Mouse (Mus musculus) embryonic facial prominence, embryonic 15.5 days (tissue): ENCODE data around the gene Kcnq2. TPM values are rescaled to one million over a fixed set of nuclear protein-coding genes. Genes with fewer than 3 reads are reported as not detected.

Experiments
- ATAC-seq: fragments of 200-750 bp; cut with Nextera tagmentation; 2 replicates; pipeline ENCODE4 v1.8.0; 2017; ENCODE audit warnings: low read depth, moderate TSS enrichment; ENCODE audit not compliant: insufficient number of reproducible peaks, low FRiP score, low TSS enrichment
- H3K27ac ChIP-seq: fragments of 300-500 bp; sonication (generic); replicated peaks from 2 replicates; pipeline ENCODE4 v1.5.1; 2015; ENCODE audit warnings: mild to moderate bottlenecking, inconsistent platforms
- H3K27me3 ChIP-seq: fragments of 300-500 bp; sonication (generic); 2 replicates; pipeline ENCODE4 v1.6.1; 2015; ENCODE audit warnings: inconsistent platforms
- H3K36me3 ChIP-seq: fragments of 300-500 bp; sonication (generic); 2 replicates; pipeline ENCODE4 v1.6.1; 2015; ENCODE audit warnings: mild to moderate bottlenecking, inconsistent platforms
- H3K4me1 ChIP-seq: fragments of 300-500 bp; sonication (generic); 2 replicates; pipeline ENCODE4 v1.6.1; 2015; ENCODE audit warnings: inconsistent platforms
- H3K4me2 ChIP-seq: fragments of 300-500 bp; sonication (generic); replicated peaks from 2 replicates; pipeline ENCODE4 v1.6.1; 2015; ENCODE audit warnings: mild to moderate bottlenecking, inconsistent platforms
- H3K4me3 ChIP-seq: fragments of 300-500 bp; sonication (generic); replicated peaks from 2 replicates; pipeline ENCODE4 v1.5.1; 2015; ENCODE audit warnings: mild to moderate bottlenecking, inconsistent platforms
- H3K9ac ChIP-seq: fragments of 300-500 bp; sonication (generic); 2 replicates; pipeline ENCODE4 v1.6.1; 2015; ENCODE audit warnings: inconsistent platforms
- H3K9me3 ChIP-seq: fragments of 300-500 bp; sonication (generic); replicated peaks from 2 replicates; pipeline ENCODE4 v1.6.1; 2016; ENCODE audit warnings: inconsistent platforms
- WGBS: fragments of 180-500 bp; shearing (Covaris S2); methylation state at CpG from one replicate; pipeline ENCODE4 v1.1.7; 2015; 5-methylcytosine and 5-hydroxymethylcytosine counted together
- polyA plus RNA-seq: library from polyadenylated mRNA; unstranded; fragments of >200 nt; fragmentation: Nextera tagmentation; extraction: Ambion mirVana; gene quantifications from 2 replicates; pipeline ENCODE4 v1.2.1, GENCODE M21; 2015

The Kcnq2 gene
- polyA plus RNA-seq, 1 experiment from 2014 or later: 0.39 TPM

- no peak overlapping the region for H3K4me3 ChIP-seq
- H3K4me1 ChIP-seq: no peaks in the 10 kb centered on the region
- no peaks in the 10 kb centered on the region for H3K36me3 ChIP-seq
- H3K9ac ChIP-seq: no peak overlapping the region
- H3K27me3 ChIP-seq: peaks cover 28% of the 10 kb centered on the region
- whole genome bisulfite sequencing: 78% methylated on average over 4 of the region's 4 CpGs
- H3K4me2 ChIP-seq: no peak overlapping the region
- no peaks in the 10 kb centered on the region for H3K9me3 ChIP-seq
- H3K27ac ChIP-seq: no peak overlapping the region
- no peak for ATAC-seq
Measured at GRCm38 (mm10) chr2:181128963-181129362, 6.1 kb downstream of the Kcnq2 start.

- H3K9me3 ChIP-seq: no peaks in the 10 kb centered on the region
- 39% methylated on average over 3 of the region's 3 CpGs for WGBS
- peaks cover 16% of the 10 kb centered on the region for H3K27me3 ChIP-seq
- H3K9ac ChIP-seq: no peak overlapping the region
- H3K27ac ChIP-seq: no peak overlapping the region
- H3K4me2 ChIP-seq: no peak overlapping the region
- ATAC-seq: no peak
- H3K4me3 ChIP-seq: no peak overlapping the region
- no peaks in the 10 kb centered on the region for H3K4me1 ChIP-seq
- no peaks in the 10 kb centered on the region for H3K36me3 ChIP-seq
Measured at GRCm38 (mm10) chr2:181127786-181128185, 7.3 kb downstream of the Kcnq2 start.

- Histone ChIP-seq H3K9me3 (no peaks in the 10 kb centered on the region), H3K27ac (no peak overlapping the region), H3K4me1 (no peaks in the 10 kb centered on the region), H3K9ac (no peak overlapping the region), H3K27me3 (peaks cover 5% of the 10 kb centered on the region; the same call in 1 of the 2 replicates), H3K4me3 (no peak overlapping the region), H3K36me3 (no peaks in the 10 kb centered on the region), H3K4me2 (no peak overlapping the region)
- ATAC-seq: no peak
- WGBS: 44% methylated on average over 7 of the region's 7 CpGs
Measured at GRCm38 (mm10) chr2:181125726-181126455, 9.2 kb downstream of the Kcnq2 start.

DNA sequence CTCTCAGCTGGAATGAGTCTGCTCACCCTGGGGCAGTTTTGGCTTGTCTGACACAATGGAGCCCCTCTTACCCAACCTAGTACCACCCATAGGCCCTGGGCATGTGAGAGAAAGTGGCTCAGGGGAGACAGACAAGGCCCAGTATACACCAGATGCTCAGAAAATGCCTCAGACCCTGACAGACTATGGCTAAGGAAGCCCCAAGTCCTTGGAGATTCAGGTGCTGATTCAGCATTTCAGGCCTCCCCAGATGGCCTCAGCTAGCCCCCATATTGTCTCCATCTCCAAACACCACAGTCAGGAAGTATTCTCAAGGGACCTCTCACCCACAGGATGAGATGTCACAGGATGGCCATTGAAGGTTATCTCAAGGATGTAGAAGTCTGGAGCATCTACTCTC lies 12.5 kb downstream of the Kcnq2 start:
- Histone ChIP-seq H3K9me3 (no peaks in the 10 kb centered on the region), H3K27me3 (peaks cover 12% of the 10 kb centered on the region), H3K36me3 (no peaks in the 10 kb centered on the region), H3K4me3 (no peak overlapping the region), H3K9ac (no peak overlapping the region), H3K4me2 (no peak overlapping the region), H3K27ac (no peak overlapping the region), H3K4me1 (no peaks in the 10 kb centered on the region)
- no peak for ATAC-seq

GRCm38 (mm10) chr2:181120922-181121449 lies 14.1 kb downstream of the Kcnq2 start:
- Histone ChIP-seq H3K9me3 (no peaks in the 10 kb centered on the region), H3K9ac (no peak overlapping the region), H3K4me2 (no peak overlapping the region), H3K4me3 (no peak overlapping the region), H3K36me3 (no peaks in the 10 kb centered on the region), H3K27ac (no peak overlapping the region), H3K4me1 (no peaks in the 10 kb centered on the region), H3K27me3 (peaks cover 12% of the 10 kb centered on the region)
- ATAC-seq: no peak
- WGBS: 84% methylated on average over 4 of the region's 4 CpGs

DNA sequence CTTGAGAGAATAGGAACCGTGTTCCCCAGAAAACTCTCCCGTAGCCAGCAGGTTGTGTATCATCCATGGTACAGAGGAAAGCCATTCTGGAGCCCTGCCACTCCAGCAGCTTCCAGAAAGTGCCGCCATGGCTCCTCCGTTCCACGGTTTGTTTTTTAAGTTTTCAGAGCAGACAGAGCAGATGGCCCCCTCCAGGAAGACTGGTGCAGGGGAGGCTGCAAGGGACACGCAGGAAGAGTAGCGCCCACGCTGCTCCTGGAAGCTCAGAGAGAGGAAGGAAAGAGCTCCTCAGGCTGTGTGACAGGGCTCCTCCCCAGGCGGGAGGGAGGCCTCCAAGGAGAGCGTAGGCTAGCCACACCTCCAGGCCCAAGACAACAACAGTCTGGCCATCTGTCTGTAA lies 15.1 kb downstream of the Kcnq2 start:
- H3K9me3 ChIP-seq: no peaks in the 10 kb centered on the region
- no peak overlapping the region for H3K4me2 ChIP-seq
- H3K4me1 ChIP-seq: no peaks in the 10 kb centered on the region
- H3K4me3 ChIP-seq: no peak overlapping the region
- no peak for ATAC-seq
- H3K36me3 ChIP-seq: no peaks in the 10 kb centered on the region
- no peak overlapping the region for H3K27ac ChIP-seq
- peaks cover 12% of the 10 kb centered on the region for H3K27me3 ChIP-seq
- no peak overlapping the region for H3K9ac ChIP-seq
- WGBS: 22% methylated on average over 10 of the region's 10 CpGs

- no peak overlapping the region for H3K4me3 ChIP-seq
- no peak overlapping the region for H3K4me2 ChIP-seq
- no peak overlapping the region for H3K9ac ChIP-seq
- H3K9me3 ChIP-seq: no peaks in the 10 kb centered on the region
- H3K27me3 ChIP-seq: peaks cover 12% of the 10 kb centered on the region
- no peaks in the 10 kb centered on the region for H3K36me3 ChIP-seq
- ATAC-seq: no peak
- 82% methylated on average over 5 of the region's 5 CpGs for WGBS
- H3K4me1 ChIP-seq: no peaks in the 10 kb centered on the region
- H3K27ac ChIP-seq: no peak overlapping the region
Measured at GRCm38 (mm10) chr2:181116436-181116835, 18.7 kb downstream of the Kcnq2 start.

GRCm38 (mm10) chr2:181115367-181115766 lies 19.7 kb downstream of the Kcnq2 start:
- no peak overlapping the region for H3K4me3 ChIP-seq
- H3K9me3 ChIP-seq: no peaks in the 10 kb centered on the region
- no peak for ATAC-seq
- H3K27ac ChIP-seq: no peak overlapping the region
- H3K9ac ChIP-seq: no peak overlapping the region
- H3K36me3 ChIP-seq: no peaks in the 10 kb centered on the region
- no peak overlapping the region for H3K4me2 ChIP-seq
- 75% methylated on average over 3 of the region's 3 CpGs for WGBS
- H3K27me3 ChIP-seq: peaks cover 5% of the 10 kb centered on the region
- no peaks in the 10 kb centered on the region for H3K4me1 ChIP-seq

- no peak overlapping the region for H3K27ac ChIP-seq
- no peaks in the 10 kb centered on the region for H3K36me3 ChIP-seq
- no peak overlapping the region for H3K4me3 ChIP-seq
- no peak for ATAC-seq
- 63% methylated on average over 8 of the region's 8 CpGs for WGBS
- H3K9ac ChIP-seq: no peak overlapping the region
- H3K9me3 ChIP-seq: no peaks in the 10 kb centered on the region
- no peak overlapping the region for H3K4me2 ChIP-seq
- H3K4me1 ChIP-seq: no peaks in the 10 kb centered on the region
- no peaks in the 10 kb centered on the region; the same call in 1 of the 2 replicates for H3K27me3 ChIP-seq
Measured at GRCm38 (mm10) chr2:181113762-181114361, 21.2 kb downstream of the Kcnq2 start.

- Histone ChIP-seq H3K4me2 (no peak overlapping the region), H3K4me1 (no peaks in the 10 kb centered on the region), H3K27ac (no peak overlapping the region), H3K9me3 (no peaks in the 10 kb centered on the region), H3K4me3 (no peak overlapping the region), H3K36me3 (no peaks in the 10 kb centered on the region), H3K9ac (no peak overlapping the region), H3K27me3 (no peaks in the 10 kb centered on the region; the same call in 1 of the 2 replicates)
- ATAC-seq: no peak
- 96% methylated on average over 1 of the region's 1 CpGs for WGBS
Measured at GRCm38 (mm10) chr2:181111665-181112064, 23.4 kb downstream of the Kcnq2 start.

DNA sequence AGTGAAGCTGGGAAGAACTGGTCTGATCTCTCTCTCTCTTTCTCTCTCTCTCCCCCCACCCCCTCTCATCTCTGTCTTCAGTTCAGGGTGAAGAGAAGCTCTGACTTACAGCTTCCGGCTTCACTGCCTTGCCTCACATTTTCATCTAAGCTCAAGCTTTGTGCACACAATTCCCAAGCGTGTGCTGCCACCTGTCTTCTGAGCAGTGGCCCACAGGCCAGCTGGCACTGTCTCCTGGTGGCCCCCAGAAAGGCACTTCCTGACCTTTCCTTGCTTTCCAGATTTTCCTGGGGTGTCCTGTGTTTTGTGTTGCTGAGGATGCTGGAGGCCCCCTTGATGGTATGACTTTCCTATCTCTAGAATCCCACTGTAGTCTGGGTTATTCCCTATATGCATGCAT lies 31.0 kb downstream of the Kcnq2 start:
- Histone ChIP-seq H3K27me3 (no peaks in the 10 kb centered on the region), H3K27ac (no peak overlapping the region), H3K36me3 (no peaks in the 10 kb centered on the region), H3K9me3 (no peaks in the 10 kb centered on the region), H3K4me2 (no peak overlapping the region), H3K4me1 (no peaks in the 10 kb centered on the region), H3K9ac (no peak overlapping the region), H3K4me3 (no peak overlapping the region)
- WGBS: 54% methylated on average over 2 of the region's 2 CpGs
- no peak for ATAC-seq

DNA sequence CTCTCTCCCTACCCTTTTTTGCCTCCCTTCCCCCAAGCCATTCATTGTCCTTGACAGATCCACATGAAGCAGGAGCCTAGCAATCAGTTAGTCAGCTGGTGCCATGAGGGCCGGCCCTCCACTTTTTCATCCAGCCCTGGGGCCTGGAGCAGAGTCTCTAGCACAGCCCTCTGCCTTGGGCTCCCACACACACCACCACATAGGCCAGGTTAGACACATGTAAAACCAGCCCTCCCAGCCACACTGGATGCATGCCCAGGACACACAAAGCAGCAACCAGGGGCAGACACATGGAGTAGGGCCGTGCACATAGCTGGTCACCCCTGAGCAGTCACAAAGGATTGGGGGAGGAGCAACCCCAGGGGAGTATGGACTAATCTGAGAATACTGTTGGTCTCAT lies 32.9 kb downstream of the Kcnq2 start:
- Histone ChIP-seq H3K4me1 (no peaks in the 10 kb centered on the region), H3K27me3 (no peaks in the 10 kb centered on the region), H3K4me3 (no peak overlapping the region), H3K9me3 (no peaks in the 10 kb centered on the region), H3K36me3 (no peaks in the 10 kb centered on the region), H3K9ac (no peak overlapping the region), H3K27ac (no peak overlapping the region), H3K4me2 (no peak overlapping the region)
- WGBS: 28% methylated on average over 2 of the region's 2 CpGs
- ATAC-seq: no peak
